Mouse (Mus musculus) cortical plate, adult 2 months (tissue): ENCODE measurements around the gene Chrnb2. TPM values are rescaled to one million over a fixed set of nuclear protein-coding genes. Genes with fewer than 3 reads are reported as not detected.
A peak's percentile ranks its signal among the peaks of the same experiment; 100 is the strongest.

Experiments used
- H3K27ac ChIP-seq: fragments of 200-500 bp; 2 replicates; pipeline ENCODE4 v1.5.1; 2012; ENCODE audit warnings: low read length, control low read depth, inconsistent platforms; ENCODE audit not compliant: insufficient read depth
- H3K4me1 ChIP-seq: fragments of 200-500 bp; 2 replicates; pipeline ENCODE4 v1.6.1; 2011; ENCODE audit warnings: low read length; ENCODE audit not compliant: control insufficient read depth, insufficient read depth
- H3K4me3 ChIP-seq: fragments of 200-500 bp; 2 replicates; pipeline ENCODE4 v1.5.1; 2011; ENCODE audit warnings: mild to moderate bottlenecking, low read length, control low read depth; ENCODE audit not compliant: insufficient read depth
- CTCF ChIP-seq: fragments of 200-500 bp; IDR thresholded peaks from 2 replicates; pipeline ENCODE4 v1.5.1; 2011; ENCODE audit warnings: mild to moderate bottlenecking, control low read depth, low read length; ENCODE audit not compliant: insufficient read depth; ENCODE audit errors: extremely low read depth
- POLR2A ChIP-seq: fragments of 200-500 bp; IDR thresholded peaks from 2 replicates; pipeline ENCODE4 v1.6.1; 2011; ENCODE audit warnings: mild to moderate bottlenecking, low read length, control low read depth; ENCODE audit not compliant: insufficient read depth; ENCODE audit errors: extremely low read depth
- polyA plus RNA-seq: library from polyadenylated mRNA; depleted of rRNA; stranded (reverse); fragments of >200 nt; gene quantifications from 2 replicates; pipeline ENCODE4 v1.2.3, GENCODE M21; 2012

The Chrnb2 gene
- polyA plus RNA-seq, 1 experiment: 22.6 TPM

DNA sequence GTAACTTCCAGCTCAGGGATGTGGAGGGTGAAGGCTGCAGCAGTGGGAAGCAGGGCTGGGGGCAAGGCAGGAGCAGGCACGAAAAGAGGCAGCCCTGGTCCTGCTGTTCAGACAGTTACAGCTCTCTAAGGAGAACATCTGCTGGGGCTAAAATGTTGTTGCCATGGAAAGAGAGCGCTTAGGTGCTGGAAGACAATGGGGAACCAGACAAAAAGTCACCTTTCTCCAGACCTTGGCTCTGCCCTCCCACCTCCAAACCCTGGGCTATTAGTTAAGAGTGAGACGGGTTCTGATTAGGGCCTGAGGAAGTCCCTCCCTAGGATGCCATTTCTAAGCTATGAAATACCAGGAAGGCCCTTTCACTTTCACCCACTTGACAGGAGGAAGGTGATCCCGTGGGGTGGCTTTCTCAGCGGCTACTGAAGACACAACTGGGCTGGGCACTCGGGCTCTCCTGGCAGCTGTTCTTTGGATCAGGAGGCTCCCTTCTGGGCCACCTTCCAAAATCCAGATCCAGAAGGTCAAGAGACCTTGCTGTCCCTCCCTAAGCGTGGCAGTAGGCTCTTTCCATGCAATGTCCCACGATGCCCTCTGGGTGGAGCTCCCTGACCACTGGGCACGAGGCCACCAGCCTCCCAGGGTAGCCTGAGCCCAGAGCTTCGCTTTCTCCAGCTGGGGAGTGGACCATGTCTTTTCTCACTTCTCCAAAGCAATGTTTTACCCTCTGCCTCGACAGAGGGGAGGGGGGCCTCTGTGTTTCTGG lies 20.7 kb upstream of the Chrnb2 start:
- H3K4me1 ChIP-seq: no peaks in the 10 kb centered on the region
- no peak overlapping the region for H3K27ac ChIP-seq
- no peak for TF ChIP-seq POLR2A
- peak; percentile 81 for TF ChIP-seq CTCF
- no peak overlapping the region for H3K4me3 ChIP-seq

DNA sequence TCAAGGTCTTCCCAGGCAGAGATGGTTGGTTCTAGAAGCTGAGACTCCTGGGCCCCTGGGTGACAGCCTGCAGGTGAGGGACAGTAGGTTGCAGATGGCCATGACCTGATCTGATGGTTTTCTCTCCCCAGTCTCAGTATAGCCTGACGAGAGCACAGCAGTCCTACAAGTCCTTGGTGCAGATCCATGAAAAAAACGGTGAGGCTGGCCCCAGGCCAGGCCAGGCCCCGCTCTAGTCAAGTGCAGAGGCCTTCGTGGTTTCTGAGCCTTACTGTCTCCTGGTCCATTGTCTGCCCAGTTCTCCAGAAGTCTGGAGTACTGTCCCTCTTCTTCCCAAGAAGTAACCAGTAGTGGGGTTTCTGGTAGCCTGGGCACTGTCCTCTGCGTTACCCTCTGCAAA lies 17.2 kb upstream of the Chrnb2 start:
- Histone ChIP-seq H3K4me3 (no peak overlapping the region), H3K27ac (no peak overlapping the region), H3K4me1 (no peaks in the 10 kb centered on the region)
- TF ChIP-seq POLR2A (no peak), CTCF (no peak)

GRCm38 (mm10) chr3:89780102-89780501 lies 15.7 kb upstream of the Chrnb2 start:
- H3K4me3 ChIP-seq: no peak overlapping the region
- H3K27ac ChIP-seq: no peak overlapping the region
- peaks cover 3% of the 10 kb centered on the region for H3K4me1 ChIP-seq
- TF ChIP-seq CTCF (no peak), POLR2A (no peak)

- no peak overlapping the region for H3K27ac ChIP-seq
- H3K4me1 ChIP-seq: peaks cover 7% of the 10 kb centered on the region
- TF ChIP-seq POLR2A (no peak), CTCF (no peak)
Measured at GRCm38 (mm10) chr3:89776001-89776400, 11.6 kb upstream of the Chrnb2 start.

GRCm38 (mm10) chr3:89774236-89774960 lies 10.0 kb upstream of the Chrnb2 start:
- TF ChIP-seq POLR2A (no peak), CTCF (no peak)
- H3K4me1 ChIP-seq: peaks cover 7% of the 10 kb centered on the region
- no peak overlapping the region for H3K27ac ChIP-seq
- peak overlapping the region; percentile 76 for H3K4me3 ChIP-seq

More at GRCm38 (mm10) chr3:89776001-89776400, 11.6 kb upstream of the Chrnb2 start:
- no peak overlapping the region for H3K4me3 ChIP-seq

GRCm38 (mm10) chr3:89773740-89774211 lies 9.3 kb upstream of the Chrnb2 start:
- Histone ChIP-seq H3K4me3 (peak overlapping the region; percentile 76), H3K4me1 (peaks cover 7% of the 10 kb centered on the region)
- no peak for TF ChIP-seq CTCF
- TF ChIP-seq POLR2A: no peak

DNA sequence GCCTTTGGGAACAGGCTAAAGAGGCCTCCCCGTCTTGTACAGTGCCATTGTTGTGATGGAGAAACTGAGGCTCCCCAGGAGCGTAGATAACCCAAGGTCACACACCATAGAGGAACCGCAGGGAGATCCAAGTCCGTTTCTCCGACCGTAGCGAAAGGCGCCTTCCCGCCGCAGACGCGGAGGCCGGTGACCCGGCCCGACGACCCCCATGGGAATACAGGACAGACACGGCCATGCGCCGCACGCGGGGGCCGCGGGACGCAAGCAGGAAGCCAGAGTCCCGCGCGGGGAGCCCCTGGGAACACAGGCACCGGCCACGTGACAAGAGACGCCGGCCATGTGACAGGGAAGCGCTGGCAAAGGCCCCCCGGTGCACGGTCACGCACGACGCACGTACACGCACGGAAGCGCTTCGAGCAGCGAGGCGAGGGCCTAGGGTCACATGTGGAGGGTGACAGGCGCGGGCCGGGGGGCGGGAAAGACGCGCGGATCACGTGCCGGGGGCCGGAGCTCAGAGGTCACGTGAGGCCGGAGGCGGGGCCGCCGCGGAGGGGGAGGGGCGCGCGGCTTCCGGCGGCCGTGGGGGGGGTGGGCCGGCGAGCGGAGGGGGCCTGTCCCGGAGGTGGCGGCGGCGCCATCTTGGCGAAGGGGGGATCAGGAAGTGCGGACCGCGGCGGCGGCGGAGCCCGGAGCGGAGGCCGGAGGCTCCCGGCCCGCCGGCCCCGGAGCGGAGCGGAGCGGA lies 8.7 kb upstream of the Chrnb2 start, which contains the start of gene Ube2q1:
Gene Ube2q1 (plus strand): TSS at position 649 of the 742 bp plus-strand sequence.
- H3K4me3 ChIP-seq: peak within 1 kb of the TSS; percentile 76
- TF ChIP-seq POLR2A (peak; percentile 31; the same call in 1 of the 2 replicates), CTCF (no peak)
- H3K27ac ChIP-seq: peak within 1 kb of the TSS; percentile 78
- H3K4me1 ChIP-seq: peaks cover 7% of the 10 kb centered on the region

More at GRCm38 (mm10) chr3:89773740-89774211, 9.3 kb upstream of the Chrnb2 start:
- H3K27ac ChIP-seq: no peak overlapping the region

DNA sequence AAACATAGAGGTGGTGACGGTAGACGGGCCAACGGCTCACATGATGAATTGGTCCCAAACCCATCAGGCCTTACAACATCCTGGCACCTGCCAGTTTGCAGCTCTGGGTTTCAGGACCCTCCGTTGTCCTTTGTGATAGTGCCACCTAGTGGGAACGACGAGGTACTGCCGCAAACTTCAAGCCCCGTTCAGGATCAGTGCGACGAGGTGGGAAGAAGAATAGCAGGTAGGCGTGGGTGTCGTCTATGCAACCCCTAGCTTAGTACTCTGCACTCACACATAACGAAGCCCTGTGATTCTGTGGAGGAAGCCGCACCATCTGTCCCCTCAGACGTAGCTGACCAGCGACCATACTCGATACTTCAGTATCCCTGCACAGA lies 8.1 kb upstream of the Chrnb2 start:
- peak overlapping the region; percentile 76 for H3K4me3 ChIP-seq
- TF ChIP-seq POLR2A (no peak), CTCF (peak; percentile 96)
- peaks cover 7% of the 10 kb centered on the region for H3K4me1 ChIP-seq
- H3K27ac ChIP-seq: peak overlapping the region; percentile 78

- no peak overlapping the region for H3K4me3 ChIP-seq
- peaks cover 7% of the 10 kb centered on the region for H3K4me1 ChIP-seq
- no peak overlapping the region for H3K27ac ChIP-seq
- TF ChIP-seq POLR2A (no peak), CTCF (no peak)
Measured at GRCm38 (mm10) chr3:89770425-89771002, 6.1 kb upstream of the Chrnb2 start.
